Mouse (Mus musculus): ENCODE measurements around the gene 9230113P08Rik. TPM values are rescaled to one million over a fixed set of nuclear protein-coding genes. Genes with fewer than 3 reads are reported as not detected.
"Not testable (repeated sequence)": the region's sequence is repeated elsewhere in the genome, so short reads cannot be mapped to it uniquely, and the experiment has no call there.

9230113P08Rik gene
- not detected in 2 replicates for total RNA-seq (2021)
- long read RNA-seq, result 0 reads

DNA sequence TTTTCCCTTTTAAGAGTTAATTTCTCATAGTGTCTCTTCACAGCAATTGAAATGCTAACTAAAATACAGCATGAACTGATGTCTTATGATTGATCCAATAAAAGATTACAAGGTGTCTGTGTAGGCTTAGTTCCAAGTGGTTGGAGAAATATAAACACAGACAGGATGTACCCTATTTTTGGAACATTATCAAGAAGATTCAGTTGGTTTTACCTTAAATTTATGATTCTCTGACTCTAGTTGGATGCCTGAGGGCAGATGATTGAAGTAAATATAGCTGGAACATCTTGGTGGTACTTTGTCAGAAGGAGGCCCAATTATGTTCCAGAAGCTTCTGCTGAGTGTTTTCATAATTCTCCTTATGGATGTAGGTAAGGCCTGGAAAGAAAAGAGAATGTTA, at the start of gene 9230113P08Rik:
Gene 9230113P08Rik (plus strand): TSS at position 301 of the 400 bp plus-strand sequence.
- not testable (repeated sequence) for DNase-seq

GRCm38 (mm10) chr9:35893112-35893511, 15.1 kb upstream of the 9230113P08Rik start:
- not testable (repeated sequence) for DNase-seq

DNA sequence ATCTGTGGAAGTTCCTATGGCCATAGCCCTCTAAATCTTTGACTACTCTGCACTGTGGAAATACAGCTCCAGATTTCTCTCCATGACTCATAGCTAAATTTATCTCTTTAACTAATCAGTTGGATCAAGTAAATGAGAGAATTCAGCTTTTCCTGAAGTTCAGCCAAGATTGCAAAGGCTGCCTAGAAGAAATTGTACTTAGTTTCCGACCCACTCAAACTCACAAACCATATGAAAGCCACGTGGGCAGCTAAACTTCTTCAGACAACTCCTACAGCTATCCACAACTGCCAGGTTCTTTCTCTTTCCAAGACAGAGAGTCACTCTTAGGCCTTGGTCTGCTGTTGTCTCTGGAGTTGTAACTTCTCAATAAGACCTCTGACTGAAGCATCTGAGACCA, 3.7 kb upstream of the 9230113P08Rik start:
- DNase-seq, result no peak

DNA sequence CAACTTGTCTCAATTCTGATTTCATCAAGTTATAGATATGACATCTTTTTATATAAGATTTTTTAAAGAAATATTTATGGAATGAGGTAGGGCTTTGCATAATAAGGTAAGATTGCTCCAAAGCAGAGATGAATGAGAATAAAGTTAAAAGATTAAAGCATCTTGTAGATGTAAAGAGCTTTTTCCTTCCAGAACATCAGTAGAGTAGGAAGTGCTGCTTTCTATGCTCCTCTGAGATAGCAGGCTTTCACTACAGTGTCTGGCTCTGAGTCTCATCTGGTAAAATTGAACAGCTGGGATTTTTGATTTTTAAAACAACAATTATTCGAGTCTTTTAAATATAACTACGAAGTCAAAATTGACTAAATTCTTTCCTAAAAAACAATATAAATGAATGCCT, 22.6 kb downstream of the 9230113P08Rik start:
- DNase-seq, result no peak

Other genes with a start within 250 kb of the 9230113P08Rik start
- gene Pate1, start 221.0 kb upstream of the 9230113P08Rik start, total RNA-seq (2021), result not detected in 2 replicates
- not detected in 2 replicates for gene Gm17677, start 167.4 kb upstream of the 9230113P08Rik start, total RNA-seq (2021)
- not detected in 2 replicates for gene Gm17727, start 130.3 kb upstream of the 9230113P08Rik start, total RNA-seq (2021)
- not detected in 2 replicates for gene Gm27235, start 118.3 kb upstream of the 9230113P08Rik start, total RNA-seq (2021)
- gene D730048I06Rik, start 118.3 kb upstream of the 9230113P08Rik start, total RNA-seq (2021), result not detected in 2 replicates
- gene 9230110F15Rik, start 64.3 kb upstream of the 9230113P08Rik start, total RNA-seq (2021), result not detected in 2 replicates
- not detected in 2 replicates for gene Gm5916, start 220.4 kb downstream of the 9230113P08Rik start, total RNA-seq (2021)